Mouse (Mus musculus) heart, embryonic 14.5 days (tissue): ENCODE data around the gene 4921517D22Rik. TPM values are rescaled to one million over a fixed set of nuclear protein-coding genes. Genes with fewer than 3 reads are reported as not detected.

Source experiments
- ATAC-seq: fragments of 200-750 bp; cut with Nextera tagmentation; 2 replicates; pipeline ENCODE4 v1.8.0; 2017; ENCODE audit warnings: low read depth, moderate TSS enrichment; ENCODE audit not compliant: insufficient number of reproducible peaks, insufficient read depth, low FRiP score
- H3K27ac ChIP-seq, 2 experiments: fragments of 200-500 bp in 1 of 2; fragments of 300-500 bp in 1 of 2; sonication (generic) in 1 of 2; replicated peaks in 1 of 2; 2 replicates each; pipeline ENCODE4 v1.5.1; 2012 to 2014; ENCODE audit warnings: low read depth in 2 of 2, low read length in 2 of 2, control low read depth in 1 of 2, mild to moderate bottlenecking in 1 of 2, mixed read lengths in 1 of 2; ENCODE audit not compliant: control insufficient read depth in 1 of 2, insufficient read depth in 1 of 2
- H3K27me3 ChIP-seq: fragments of 300-500 bp; sonication (generic); 2 replicates; pipeline ENCODE4 v1.6.1; 2014; ENCODE audit warnings: mild to moderate bottlenecking, low read length, control low read depth; ENCODE audit not compliant: control insufficient read depth, insufficient read depth
- H3K36me3 ChIP-seq: fragments of 300-500 bp; sonication (generic); 2 replicates; pipeline ENCODE4 v1.6.1; 2014; ENCODE audit warnings: mild to moderate bottlenecking, control low read depth, low read length, mixed read lengths; ENCODE audit not compliant: control insufficient read depth, insufficient read depth
- H3K4me1 ChIP-seq, 2 experiments: fragments of 200-500 bp in 1 of 2; fragments of 300-500 bp in 1 of 2; sonication (generic) in 1 of 2; 2 replicates each; pipeline ENCODE4 v1.6.1; 2012 to 2014; ENCODE audit warnings: low read length in 2 of 2, control low read depth in 1 of 2, mixed read lengths in 1 of 2; ENCODE audit not compliant: control insufficient read depth in 2 of 2, insufficient read depth in 2 of 2
- H3K4me2 ChIP-seq: fragments of 300-500 bp; sonication (generic); 2 replicates; pipeline ENCODE4 v1.6.1; 2014; ENCODE audit warnings: mild to moderate bottlenecking, low read length
- H3K4me3 ChIP-seq, 2 experiments: fragments of 200-500 bp in 1 of 2; fragments of 300-500 bp in 1 of 2; sonication (generic) in 1 of 2; 2 replicates each; pipeline ENCODE4 v1.5.1; 2012 to 2014; ENCODE audit warnings: low read length in 2 of 2, mild to moderate bottlenecking in 2 of 2, control low read depth in 1 of 2, low read depth in 1 of 2, moderate library complexity in 1 of 2; ENCODE audit not compliant: control insufficient read depth in 1 of 2, insufficient read depth in 1 of 2
- H3K9ac ChIP-seq: fragments of 300-500 bp; sonication (generic); 2 replicates; pipeline ENCODE4 v1.6.1; 2014; ENCODE audit warnings: mild to moderate bottlenecking, low read length
- H3K9me3 ChIP-seq: fragments of 300-500 bp; sonication (generic); 2 replicates; pipeline ENCODE4 v1.6.1; 2016; ENCODE audit warnings: low read length, control low read depth; ENCODE audit not compliant: control insufficient read depth
- WGBS: fragments of 180-500 bp; shearing (Covaris S2); extraction: QIAGEN DNeasy Blood & Tissue Kit; methylation state at CpG from one replicate; pipeline ENCODE4 v1.1.7; 2014; 5-methylcytosine and 5-hydroxymethylcytosine counted together
- polyA plus RNA-seq: library from polyadenylated mRNA; unstranded; fragments of >200 nt; fragmentation: Nextera tagmentation; extraction: Ambion mirVana; gene quantifications from 2 replicates; pipeline ENCODE4 v1.2.1, GENCODE M21; 2014

Gene 4921517D22Rik
- polyA plus RNA-seq, 1 experiment from 2014 or later: not detected

DNA sequence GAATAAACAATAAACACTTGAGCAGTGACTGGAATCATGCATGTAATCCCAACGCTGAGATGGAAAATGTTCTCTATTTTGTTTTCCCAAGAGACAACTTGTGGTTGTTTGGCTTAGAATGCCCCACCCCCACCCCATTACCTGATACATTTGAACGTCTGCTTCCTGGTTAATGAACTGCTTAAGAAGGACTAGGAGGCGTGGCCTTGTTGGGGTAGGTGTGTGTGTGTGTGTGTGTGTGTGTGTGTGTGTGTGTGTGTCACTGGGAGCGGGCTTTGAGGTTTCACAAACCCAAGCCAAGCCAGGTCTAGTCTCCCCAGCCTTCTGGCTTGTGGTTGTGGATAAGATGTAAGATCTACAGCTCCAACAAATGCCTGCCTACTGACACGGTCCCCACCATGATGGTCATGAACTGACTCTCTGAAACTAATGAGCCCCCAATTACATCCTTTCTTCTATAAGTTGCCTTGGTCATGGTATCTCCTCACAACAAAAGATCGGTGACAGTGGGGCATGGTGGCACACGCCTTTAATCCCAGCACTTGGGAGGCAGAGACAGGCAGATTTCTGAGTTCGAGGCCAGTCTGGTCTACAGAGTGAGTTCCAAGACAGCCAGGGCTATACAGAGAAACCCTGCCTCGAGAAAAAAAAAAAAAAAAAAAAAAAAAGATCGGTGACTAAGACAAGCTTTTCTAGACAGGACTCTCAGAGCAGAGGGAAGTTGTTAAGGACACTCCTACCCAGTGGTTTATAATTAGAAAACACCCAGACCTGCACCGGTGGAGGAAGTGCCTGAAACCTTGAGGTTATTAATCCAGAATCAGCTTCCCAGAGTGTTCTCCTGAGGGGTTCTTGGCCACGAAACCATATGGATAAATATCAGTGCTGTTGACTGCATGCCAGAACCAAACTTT is 17.3 kb downstream of the 4921517D22Rik start:
- Histone ChIP-seq H3K36me3 (no peaks in the 10 kb centered on the region), H3K4me3 (no peak overlapping the region), H3K27me3 (no peaks in the 10 kb centered on the region), H3K9ac (no peak overlapping the region), H3K4me2 (no peak overlapping the region), H3K4me1 (peaks cover 2 to 7% of the 10 kb centered on the region in 2 experiments; a peak in 2 of 4 replicates), H3K27ac (no peak overlapping the region), H3K9me3 (no peaks in the 10 kb centered on the region)
- WGBS: 78% methylated on average over 12 of the region's 12 CpGs
- 0 out of 2 replicates have a peak, but pooled peaks have one; percentile 22 for ATAC-seq

DNA sequence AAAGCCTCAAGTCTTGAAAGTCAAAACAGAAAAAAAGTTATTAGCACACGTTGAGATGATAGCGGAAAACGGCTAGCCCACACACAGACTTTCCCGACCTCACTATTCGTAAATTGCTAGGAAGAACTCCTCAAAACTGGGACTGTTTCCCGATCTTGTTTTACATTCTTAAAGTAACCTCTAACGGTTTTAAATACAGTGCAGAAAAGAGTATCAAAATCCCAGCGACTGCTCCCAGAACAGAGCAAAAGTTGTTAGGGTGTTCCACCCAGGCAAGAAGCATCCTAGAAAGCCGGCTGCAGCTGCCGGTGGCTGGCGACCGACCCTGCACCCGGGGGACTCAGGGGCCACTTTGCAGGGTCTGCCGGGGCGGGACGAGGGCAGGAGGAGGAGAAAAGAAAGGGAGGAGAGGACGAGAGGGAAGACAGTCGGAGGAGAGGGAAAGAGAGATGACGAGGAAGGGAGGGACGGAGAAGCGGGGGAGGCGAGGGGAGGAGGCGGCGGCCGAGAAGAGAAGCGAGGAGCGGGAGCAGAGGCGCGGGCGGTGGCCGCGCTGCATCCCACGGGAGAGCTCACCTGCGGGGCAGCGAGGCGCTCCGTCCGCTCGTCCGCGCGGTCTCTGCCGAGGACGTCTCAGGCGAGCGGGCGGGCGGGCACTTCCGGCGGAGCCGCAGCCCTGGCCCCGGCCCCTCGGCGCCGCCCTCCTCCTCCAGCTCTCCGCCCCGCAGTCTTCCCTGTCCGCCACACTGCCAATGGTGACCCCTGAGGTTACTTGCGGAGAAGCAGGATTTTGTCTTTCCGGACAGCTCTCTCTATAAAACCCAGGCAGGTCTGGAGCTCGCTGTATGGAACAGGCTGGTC is 18.5 kb downstream of the 4921517D22Rik start, which contains the start of gene Golm1:
Gene Golm1 (minus strand): TSS at position 661 of the 861 bp plus-strand sequence.
- WGBS: under 1% methylated on average over 40 of the region's 61 CpGs
- peak; percentile 74 for ATAC-seq
- Histone ChIP-seq H3K4me3 (peak within 1 kb of the TSS; percentile 54 to 72), H3K4me2 (peak within 1 kb of the TSS; percentile 86), H3K4me1 (peaks cover 2 to 7% of the 10 kb centered on the region in 2 experiments; a peak in 2 of 4 replicates), H3K9me3 (no peaks in the 10 kb centered on the region), H3K27me3 (no peaks in the 10 kb centered on the region), H3K36me3 (no peaks in the 10 kb centered on the region), H3K27ac (peak within 1 kb of the TSS; percentile 18 to 53; a peak in 2 of 4 replicates), H3K9ac (peak within 1 kb of the TSS; percentile 81)

GRCm38 (mm10) chr13:59674761-59675150 is 19.2 kb downstream of the 4921517D22Rik start:
- Histone ChIP-seq H3K4me2 (peak overlapping the region; percentile 86), H3K9ac (peak overlapping the region; percentile 81), H3K36me3 (no peaks in the 10 kb centered on the region), H3K27me3 (no peaks in the 10 kb centered on the region), H3K4me1 (peaks cover 2 to 7% of the 10 kb centered on the region in 2 experiments; a peak in 2 of 4 replicates), H3K4me3 (peak overlapping the region; percentile 54 to 72), H3K9me3 (no peaks in the 10 kb centered on the region), H3K27ac (peak overlapping the region in 1 of 2 experiments; percentile 53; a peak in 1 of 4 replicates)
- WGBS: 5% methylated on average over 13 of the region's 13 CpGs
- ATAC-seq: no peak

DNA sequence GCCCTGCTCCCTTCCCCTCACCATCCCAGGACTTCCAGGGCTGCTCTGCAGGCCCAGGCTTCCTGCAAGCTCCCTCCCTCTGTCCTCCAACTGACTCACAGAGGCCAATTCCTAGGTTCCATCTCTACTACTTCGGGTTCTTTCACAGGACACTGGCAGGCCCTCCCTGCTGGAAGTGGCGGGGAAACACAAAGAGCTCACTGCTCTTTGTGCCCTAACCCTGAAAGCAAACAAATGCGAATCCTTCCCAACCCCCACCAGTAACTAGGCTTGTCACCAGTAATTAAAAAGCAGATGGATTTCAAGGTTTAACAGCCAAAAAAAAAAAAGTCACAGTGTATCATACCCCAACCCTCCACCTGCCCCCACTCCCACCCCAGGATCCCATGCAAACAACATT is 19.7 kb downstream of the 4921517D22Rik start:
- no peak for ATAC-seq
- H3K27me3 ChIP-seq: no peaks in the 10 kb centered on the region
- peak overlapping the region; percentile 86 for H3K4me2 ChIP-seq
- no peak overlapping the region for H3K9ac ChIP-seq
- no peaks in the 10 kb centered on the region for H3K36me3 ChIP-seq
- H3K4me1 ChIP-seq: peaks cover 2 to 7% of the 10 kb centered on the region in 2 experiments; a peak in 2 of 4 replicates
- WGBS: 32% methylated on average over 3 of the region's 3 CpGs
- no peak overlapping the region for H3K27ac ChIP-seq
- peak overlapping the region in 1 of 2 experiments; percentile 72; a peak in 1 of 4 replicates for H3K4me3 ChIP-seq
- no peaks in the 10 kb centered on the region for H3K9me3 ChIP-seq

- Histone ChIP-seq H3K4me1 (peaks cover 3 to 11% of the 10 kb centered on the region in 2 experiments; a peak in 3 of 4 replicates), H3K9ac (no peak overlapping the region), H3K27ac (no peak overlapping the region), H3K4me2 (no peak overlapping the region), H3K27me3 (no peaks in the 10 kb centered on the region), H3K9me3 (no peaks in the 10 kb centered on the region), H3K4me3 (no peak overlapping the region; a peak in 1 of 4 replicates), H3K36me3 (no peaks in the 10 kb centered on the region)
- WGBS: 80% methylated on average over 7 of the region's 7 CpGs
- ATAC-seq: no peak
These were observed 20.3 kb downstream of the 4921517D22Rik start for GRCm38 (mm10) chr13:59673597-59673996.

DNA sequence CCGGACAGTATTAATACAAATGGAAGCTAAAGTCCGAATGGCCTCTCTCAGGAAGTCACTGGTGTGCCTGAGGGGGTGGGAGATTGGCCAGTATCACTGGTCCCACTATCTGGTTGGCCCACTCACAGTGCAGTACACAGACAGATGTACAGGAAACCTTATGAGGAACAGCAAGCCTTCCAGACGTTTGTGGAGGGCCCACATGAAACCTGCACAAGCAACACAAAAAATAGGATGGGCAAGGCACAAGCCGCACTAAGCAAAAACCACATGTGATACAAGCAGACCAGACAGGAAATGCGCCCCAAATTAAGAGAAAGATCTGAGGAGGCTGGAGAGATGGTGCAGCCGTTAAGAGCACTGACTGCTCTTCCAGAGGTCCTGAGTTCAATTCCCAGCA is 21.7 kb downstream of the 4921517D22Rik start:
- no peak for ATAC-seq
- Histone ChIP-seq H3K27me3 (no peaks in the 10 kb centered on the region), H3K36me3 (no peaks in the 10 kb centered on the region), H3K9ac (no peak overlapping the region), H3K4me3 (no peak overlapping the region), H3K27ac (no peak overlapping the region), H3K4me2 (no peak overlapping the region), H3K4me1 (peaks cover 7 to 16% of the 10 kb centered on the region in 2 experiments; a peak in 3 of 4 replicates), H3K9me3 (no peaks in the 10 kb centered on the region)
- WGBS: 69% methylated on average over 6 of the region's 6 CpGs

GRCm38 (mm10) chr13:59671521-59671920 is 22.4 kb downstream of the 4921517D22Rik start:
- Histone ChIP-seq H3K9me3 (no peaks in the 10 kb centered on the region), H3K27ac (no peak overlapping the region), H3K4me3 (no peak overlapping the region), H3K36me3 (no peaks in the 10 kb centered on the region), H3K9ac (no peak overlapping the region), H3K4me2 (no peak overlapping the region), H3K27me3 (no peaks in the 10 kb centered on the region), H3K4me1 (peaks cover 7 to 16% of the 10 kb centered on the region in 2 experiments; a peak in 3 of 4 replicates)
- no peak for ATAC-seq
- 91% methylated on average over 2 of the region's 2 CpGs for WGBS
